Mouse (Mus musculus) T-cell, adult 66 days (primary cell): Measurements from ENCODE around the gene Yme1l1. TPM values are rescaled to one million over a fixed set of nuclear protein-coding genes. Genes with fewer than 3 reads are reported as not detected.

Experiments
- total RNA-seq, 2 experiments: library from RNA; stranded (reverse); gene quantifications; 3 replicates in 1 of 2; 4 replicates in 1 of 2; pipeline ENCODE4 v1.2.4; 2023

Gene Yme1l1
- 100 to 1,000 TPM; 142 to 144 TPM for total RNA-seq

DNA sequence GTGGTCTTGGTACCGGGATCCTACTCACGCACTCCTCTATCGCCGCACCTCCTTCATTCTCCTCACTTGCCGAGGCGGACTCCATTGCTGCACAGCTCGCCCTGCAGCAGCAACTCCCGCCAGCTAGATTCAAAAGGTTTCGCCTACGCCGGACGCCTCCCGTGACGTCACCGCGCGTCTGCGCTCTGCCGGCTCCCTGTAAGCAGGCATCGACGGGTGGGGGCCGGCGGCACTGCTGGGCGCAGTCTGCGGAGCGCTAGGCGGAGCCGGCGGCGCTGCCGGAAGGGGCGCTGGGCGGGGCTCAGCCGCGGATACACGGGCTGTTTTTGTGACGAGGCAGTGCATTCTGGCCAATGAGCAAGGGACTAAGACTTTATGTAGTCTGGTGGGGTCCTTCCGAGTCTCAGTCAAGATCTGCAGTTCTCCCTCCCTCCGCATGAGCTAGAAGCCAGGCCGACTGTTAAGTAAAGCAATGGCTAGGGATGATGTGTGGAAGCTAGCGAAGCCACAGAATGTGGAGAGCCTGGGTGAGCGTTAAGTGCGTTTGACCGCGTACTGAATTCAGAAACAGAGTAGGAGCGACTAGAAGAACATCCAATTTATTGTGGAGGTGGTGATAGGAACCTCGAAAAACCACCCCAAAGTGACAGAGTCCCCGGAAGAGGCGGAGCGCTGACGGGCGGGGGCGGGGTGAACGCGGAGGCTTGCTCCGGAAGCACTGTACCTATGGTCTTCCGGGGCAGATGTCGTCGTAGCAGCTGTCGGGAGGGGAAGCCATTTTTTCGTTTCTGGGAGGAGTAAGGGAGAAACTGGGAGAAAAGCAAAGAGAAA, at the start of gene Yme1l1, which contains the start of gene Mastl:
TSS of gene Yme1l1 (plus strand) at position 593 of the 831 bp plus-strand sequence.
TSS of gene Mastl (minus strand) at position 248 of the 831 bp plus-strand sequence.

DNA sequence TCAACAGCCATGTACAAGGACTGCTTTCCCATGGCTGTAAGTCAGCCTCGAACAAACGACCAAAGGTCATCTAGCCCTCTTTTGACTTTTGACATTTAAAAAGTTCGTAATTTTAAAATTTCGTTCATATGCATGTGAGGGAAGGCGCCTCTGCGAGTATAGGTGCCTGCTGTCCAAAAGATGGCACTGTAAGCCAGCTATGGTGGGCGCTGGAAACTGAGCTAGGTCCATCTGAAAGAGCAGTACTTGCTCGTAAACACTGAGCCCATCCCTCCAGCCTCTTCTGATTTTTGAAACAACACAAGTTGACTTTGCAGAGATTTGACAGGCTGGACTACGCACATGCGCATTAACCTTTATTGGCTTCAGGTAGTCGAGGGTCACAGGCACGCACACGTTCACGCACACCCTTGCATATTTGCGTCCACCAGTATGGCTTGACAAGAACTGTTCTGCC, 50.9 kb downstream of the Yme1l1 start, which contains the start of gene 4931423N10Rik:
TSS of gene 4931423N10Rik (plus strand) at position 407 of the 457 bp plus-strand sequence.

Other genes starting within 250 kb of the Yme1l1 start
- 100 to 1,000 TPM; 155 to 163 TPM for gene Abi1, start 116.1 kb upstream of the Yme1l1 start, total RNA-seq
- 10 to 100 TPM; 57.2 to 74.4 TPM for gene Acbd5, start 88.2 kb upstream of the Yme1l1 start, total RNA-seq
- gene Mastl, start 345 bp upstream of the Yme1l1 start, total RNA-seq = 1 to 10 TPM in 1 of 2 experiments, under 1 TPM in 1; 0.18 to 1.1 TPM
- 1 to 10 TPM in 1 of 2 experiments, under 1 TPM in 1; 0.93 to 1.4 TPM for gene 4931423N10Rik, start 51.1 kb downstream of the Yme1l1 start, total RNA-seq
- gene Nxph2, start 164.9 kb downstream of the Yme1l1 start, total RNA-seq = not detected